Mouse (Mus musculus) heart, postnatal 36 days (tissue): ENCODE results near the gene Arhgap10. TPM values are rescaled to one million over a fixed set of nuclear protein-coding genes. Genes with fewer than 3 reads are reported as not detected.

Experiments
- DNase-seq, 2 experiments: peaks; one replicate each; pipeline ENCODE4 v3.0.0; 2021 to 2022
- intact Hi-C: fragments of 180-260 bp; cut with DNase I; formaldehyde crosslinking; loops from one replicate; pipeline ENCODE4 v1.15.1; 2025
- total RNA-seq, 2 experiments: library from RNA; stranded (reverse); gene quantifications; 2 replicates each; pipeline ENCODE4 v1.2.3; 2021

The Arhgap10 gene
- total RNA-seq, 2 experiments from 2014 or later: 56.4 to 61.9 TPM

DNA sequence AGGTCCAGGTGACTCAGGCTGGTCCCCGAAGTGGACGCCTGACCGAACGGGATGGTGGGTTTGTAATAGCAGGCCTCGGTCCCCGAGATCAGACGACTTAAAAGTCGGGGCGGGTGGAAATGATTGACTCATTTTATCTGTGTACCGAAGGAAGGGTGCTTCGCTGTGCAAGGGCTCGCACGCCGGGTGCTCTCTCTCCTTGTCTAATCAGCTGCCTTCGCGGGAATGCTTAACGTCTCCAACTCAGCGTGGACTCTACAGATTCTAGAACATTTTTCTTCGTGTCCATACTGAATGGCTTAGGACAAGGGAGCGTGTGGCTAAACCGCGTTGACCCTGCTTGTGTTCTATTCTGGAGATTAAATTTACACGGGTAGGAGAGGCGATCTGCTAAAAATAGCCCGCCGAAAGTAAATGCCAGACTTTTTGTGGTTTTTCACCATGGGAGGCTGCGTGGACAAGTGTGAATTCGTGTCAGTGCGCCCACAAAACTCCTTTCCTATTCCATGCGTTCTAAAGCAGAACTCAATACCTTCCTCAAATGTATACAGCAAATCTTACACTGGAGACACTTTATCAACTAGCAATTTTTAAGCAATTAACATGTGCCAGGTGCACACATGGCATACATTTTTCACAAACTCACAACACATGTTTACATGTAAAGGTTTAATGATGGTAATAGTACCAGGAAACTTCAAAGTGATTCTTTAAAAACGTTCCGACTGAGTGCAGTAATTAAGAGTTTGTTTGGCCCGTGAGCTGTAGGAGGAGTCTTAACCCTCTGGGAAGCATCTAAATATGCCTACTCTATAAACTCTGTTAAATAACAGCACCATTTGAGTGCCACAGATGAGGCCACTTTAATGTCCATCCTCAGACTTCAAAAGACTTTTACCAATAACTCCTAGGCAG, 705 bp upstream of the Arhgap10 start:
- DNase-seq: no peak
- intact Hi-C loops: loop anchor here (5.0 kb wide), 2 partner anchors 36 to 76 kb away; no protein-coding TSS in a partner anchor

DNA sequence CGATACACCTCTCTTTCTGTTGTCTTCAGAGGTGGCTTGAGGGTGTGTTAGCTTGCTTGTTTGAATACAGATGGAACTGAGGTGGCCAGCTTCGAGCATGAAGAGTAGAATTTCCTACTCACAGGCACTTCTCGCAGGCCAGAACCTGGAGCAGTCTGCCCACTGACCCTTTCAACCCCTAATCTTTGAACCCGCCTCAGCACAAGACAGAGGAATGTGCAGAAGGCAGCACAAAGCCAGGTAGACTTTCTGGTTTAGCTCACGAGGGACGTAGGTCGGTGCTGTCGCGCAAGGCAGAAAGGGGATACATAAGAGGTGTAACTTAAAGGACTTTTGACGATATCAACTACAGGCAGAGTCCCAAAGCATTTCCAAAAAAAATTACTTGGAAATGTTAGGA, 908 bp downstream of the Arhgap10 start:
- peak in 1 of 2 experiments; percentile 47 for DNase-seq
- intact Hi-C loops: loop anchor here (1.0 to 5.0 kb wide), 5 partner anchors 25 to 88 kb away; partner anchors contain the start of gene Prmt9

DNA sequence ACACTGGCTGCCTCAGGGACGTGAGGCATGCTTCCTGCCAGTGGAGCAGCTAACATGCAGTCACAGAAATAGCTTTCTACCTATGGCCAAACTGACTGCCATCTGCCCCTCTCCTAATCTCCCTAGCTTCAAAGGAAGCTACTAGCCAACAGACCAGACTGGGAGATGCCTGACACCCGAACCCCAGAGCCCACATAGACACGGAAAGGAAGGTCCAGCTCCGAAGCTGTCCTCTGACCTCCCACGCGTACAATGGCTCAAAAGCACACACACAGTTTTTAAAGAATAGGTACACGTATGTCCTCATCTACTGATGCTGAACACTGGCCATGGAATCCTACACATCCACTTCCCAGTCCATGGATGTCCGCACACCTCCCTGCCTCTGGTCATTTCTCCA, 2.0 kb downstream of the Arhgap10 start:
- no peak for DNase-seq
- intact Hi-C loops: loop anchor here (2.0 to 5.0 kb wide), 4 partner anchors 33 to 87 kb away; partner anchors contain the start of gene Prmt9

DNA sequence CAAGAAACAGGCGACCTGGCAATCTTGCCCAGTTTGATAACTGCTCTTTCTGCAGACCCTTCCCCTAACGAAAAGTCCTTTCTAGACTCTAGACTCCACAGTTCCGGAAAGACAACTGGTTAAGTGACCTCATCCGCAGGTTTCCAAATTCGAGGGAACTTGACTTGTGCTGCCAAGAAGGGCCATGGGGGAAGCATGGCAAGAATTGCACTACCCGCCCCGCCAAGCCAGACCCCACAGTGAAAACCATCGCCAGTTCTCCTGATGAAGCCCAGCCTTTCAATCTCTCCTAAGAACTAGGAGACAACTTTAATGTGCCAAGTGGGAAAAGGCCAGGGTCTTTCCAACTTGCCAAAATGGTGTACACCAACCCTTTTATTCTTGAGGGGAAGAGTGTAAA, 2.6 kb downstream of the Arhgap10 start:
- intact Hi-C loops: loop anchor here (5.0 kb wide), 2 partner anchors 33 to 73 kb away; no protein-coding TSS in a partner anchor
- no peak for DNase-seq

DNA sequence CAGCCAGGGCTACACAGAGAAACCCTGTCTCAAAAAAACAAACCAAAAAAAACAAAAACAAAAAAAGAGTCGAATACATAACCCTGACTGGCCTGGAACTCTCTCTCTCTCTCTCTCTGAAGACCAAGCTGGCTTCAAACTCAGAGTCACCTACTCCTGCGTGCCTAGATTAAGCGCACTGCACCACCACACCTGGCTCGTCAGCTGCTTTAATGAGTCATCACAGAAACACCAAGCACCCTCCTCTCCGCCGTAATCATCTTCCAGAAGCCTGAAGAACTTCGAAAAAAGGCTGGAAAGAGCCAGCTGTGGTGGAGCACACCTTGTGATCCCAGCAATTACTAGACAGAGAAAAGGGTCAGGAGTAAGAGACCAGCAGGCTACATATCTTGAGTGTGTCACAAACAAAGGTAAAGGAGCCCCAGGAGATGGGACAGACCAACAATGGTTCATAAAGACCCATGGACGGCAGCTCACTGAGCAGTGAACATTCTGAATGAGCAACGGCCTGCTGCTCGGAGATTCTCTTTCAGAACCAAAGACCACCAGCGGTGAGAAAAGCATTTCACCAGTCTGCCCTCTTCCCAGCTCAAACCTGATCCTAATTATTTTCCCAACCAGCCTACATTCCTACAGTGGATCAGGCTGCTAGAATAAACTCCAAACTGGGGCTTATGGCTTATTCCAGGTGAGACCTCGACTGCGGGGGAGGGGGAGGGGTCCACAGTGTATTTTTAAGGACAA, 5.8 kb downstream of the Arhgap10 start:
- intact Hi-C loops: loop anchor here (2.0 kb wide), 1 partner anchor 15 kb away; no protein-coding TSS in a partner anchor

DNA sequence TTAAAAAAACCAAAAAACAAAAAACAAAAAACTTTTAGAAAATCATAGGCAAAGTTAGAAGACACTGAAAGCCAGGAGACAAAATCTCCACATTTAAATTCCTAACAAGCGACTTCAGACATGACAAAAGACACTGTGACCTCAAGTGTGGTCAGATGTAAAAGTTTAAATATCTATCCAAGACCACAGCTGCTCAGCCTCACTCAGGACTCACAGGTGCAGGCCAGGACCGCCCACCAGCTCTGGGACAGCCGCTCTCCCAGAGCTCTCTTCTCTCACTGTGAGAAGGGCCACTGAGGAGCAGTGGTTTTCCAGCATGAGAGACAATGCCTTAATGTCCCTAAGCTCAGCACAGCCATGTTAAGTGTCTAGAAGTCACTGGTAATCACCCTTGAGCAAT, 7.3 kb downstream of the Arhgap10 start:
- DNase-seq: no peak
- intact Hi-C loops: loop anchor here (2.0 kb wide), 1 partner anchor 14 kb away; no protein-coding TSS in a partner anchor

More for the DNA sequence above, 5.8 kb downstream of the Arhgap10 start:
- DNase-seq: no peak

DNA sequence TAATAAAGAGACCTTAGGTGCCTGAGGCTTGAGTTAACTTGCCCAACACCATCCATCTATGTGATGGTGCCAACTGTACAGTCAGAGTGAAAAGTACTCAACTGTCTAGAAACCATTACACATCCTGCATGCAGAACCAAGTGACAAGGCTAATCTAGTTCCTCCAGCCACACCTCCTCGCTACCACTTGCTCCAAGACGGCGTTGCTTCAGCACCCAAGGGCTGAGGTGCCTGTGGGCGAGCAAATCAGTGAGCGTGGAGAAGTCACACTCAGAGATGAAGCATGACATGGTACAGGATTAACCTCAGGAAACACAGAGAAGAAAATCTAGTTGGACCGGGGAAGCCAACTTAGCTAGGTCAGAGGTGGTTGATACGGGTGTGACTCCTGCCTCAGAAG, 8.7 kb downstream of the Arhgap10 start:
- DNase-seq: no peak
- intact Hi-C loops: no loop called here

DNA sequence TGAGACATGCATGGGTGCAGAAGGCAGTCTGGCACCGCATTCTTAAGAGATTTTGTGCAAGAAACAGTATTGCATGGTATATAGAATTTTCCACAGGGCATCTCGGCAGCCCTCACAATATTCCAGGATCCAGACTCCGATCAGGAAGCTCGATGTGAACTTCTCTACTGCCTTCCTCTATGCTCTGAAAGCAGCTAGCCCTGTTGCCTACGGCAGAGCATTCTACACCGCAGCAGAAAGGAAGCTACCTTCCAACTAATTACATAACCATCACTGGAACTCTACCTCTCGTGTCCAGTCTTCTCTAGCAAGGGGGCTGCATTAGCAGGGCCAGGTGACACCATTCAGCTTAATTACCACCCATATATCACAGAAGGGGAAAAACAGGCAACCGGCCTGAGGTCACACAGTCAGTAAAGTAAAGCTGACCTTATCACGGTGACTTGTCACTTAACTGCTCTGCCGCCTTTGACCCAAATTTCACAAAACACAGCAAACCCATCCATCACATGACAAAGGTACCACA, 10.2 kb downstream of the Arhgap10 start:
- DNase-seq: no peak
- intact Hi-C loops: no loop called here

DNA sequence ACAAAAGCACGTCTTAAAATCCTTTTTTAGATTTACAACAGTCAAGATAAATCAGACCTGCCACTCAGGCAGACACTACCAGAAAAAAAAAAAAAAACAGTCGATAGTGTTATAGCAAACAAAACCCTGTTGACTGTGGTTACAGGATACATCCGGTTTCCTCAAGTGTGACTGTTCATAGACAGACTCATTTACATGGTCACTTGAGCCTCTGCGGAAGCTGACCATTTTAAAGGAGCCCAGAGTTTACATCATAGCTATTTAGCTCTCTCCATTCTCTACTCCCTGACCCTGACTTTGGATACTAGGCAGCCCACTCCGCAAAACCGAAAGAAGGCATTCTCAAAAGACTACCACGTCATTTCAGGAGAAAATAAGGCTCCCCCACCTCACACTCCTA, 11.2 kb downstream of the Arhgap10 start:
- DNase-seq: no peak
- intact Hi-C loops: no loop called here

DNA sequence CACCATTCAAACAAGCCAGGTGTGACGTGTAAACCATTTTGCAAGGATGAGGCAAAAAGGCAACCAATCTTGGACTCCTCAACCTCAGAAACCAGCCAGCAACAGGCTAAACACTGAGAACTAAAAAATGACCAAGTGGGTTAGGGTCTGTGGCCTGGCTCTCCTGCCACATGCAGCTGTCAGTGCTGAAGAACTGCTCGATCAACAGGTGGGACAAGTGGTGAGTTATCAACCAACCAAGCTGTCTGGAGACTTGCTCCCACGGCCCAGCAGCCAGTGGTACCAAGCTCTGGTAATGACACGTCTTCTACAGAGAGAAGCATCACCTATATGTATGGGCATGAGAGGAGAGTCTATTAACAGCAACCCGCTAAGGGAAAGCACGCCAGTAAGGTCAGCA, 15.2 kb downstream of the Arhgap10 start:
- DNase-seq: no peak
- intact Hi-C loops: no loop called here

DNA sequence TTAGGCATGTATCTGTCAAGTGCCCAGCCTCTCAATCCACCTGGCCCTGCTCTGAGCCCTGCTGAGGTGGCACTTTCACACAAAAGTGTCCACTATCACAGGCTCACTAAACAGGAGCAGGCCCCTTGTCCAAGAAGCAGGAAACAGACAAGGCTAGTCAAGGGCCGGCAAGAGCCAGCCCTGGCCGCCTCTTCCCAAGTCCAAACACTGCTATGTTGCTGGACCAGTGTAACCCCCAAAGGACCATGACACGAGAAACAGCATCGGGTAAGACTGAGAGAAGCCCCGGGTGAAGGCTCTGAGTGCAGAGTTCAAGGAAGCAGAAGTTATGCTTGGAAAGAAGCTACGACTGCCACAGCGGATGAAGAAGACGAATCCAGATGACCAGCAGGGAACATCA, 16.6 kb downstream of the Arhgap10 start:
- intact Hi-C loops: no loop called here
- no peak for DNase-seq

DNA sequence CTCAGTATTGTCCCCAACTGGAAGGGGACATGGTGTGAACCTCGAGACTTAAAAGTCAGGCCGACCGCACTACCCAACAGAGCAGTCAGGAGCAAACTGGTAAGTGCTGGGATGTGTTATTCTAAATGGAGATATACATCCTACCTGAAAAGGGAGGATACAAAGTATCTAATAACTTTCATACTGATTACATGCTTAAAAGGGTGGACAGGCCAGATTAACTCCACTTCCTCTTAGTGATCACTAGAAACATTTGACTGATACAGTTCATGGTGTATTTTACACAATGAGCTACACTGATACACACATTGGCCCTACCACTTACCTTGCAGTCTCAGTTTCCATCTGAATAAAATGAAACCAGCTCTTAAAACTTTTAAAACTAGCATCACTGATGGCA, 17.5 kb downstream of the Arhgap10 start:
- DNase-seq: no peak
- intact Hi-C loops: no loop called here

DNA sequence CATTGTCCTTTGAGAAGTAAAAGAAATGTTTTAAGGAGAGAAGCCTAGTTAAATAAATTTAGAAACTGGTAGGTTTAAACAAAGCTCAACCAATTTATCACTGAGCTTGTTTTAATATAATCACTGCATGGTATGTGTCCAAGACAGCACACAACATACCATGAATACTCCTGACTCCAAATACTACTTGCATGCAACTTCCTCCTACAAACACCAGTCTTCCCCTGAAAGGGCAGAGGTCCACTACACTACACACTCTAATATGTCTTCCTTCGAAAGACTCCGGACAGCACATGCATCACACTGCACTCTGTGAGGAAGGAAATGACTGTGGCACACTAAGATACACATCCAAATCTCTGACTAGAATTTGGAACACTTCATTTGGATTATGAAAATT, 20.3 kb downstream of the Arhgap10 start:
- DNase-seq: no peak
- intact Hi-C loops: loop anchor here (2.0 kb wide), 1 partner anchor 13 kb away; no protein-coding TSS in a partner anchor

DNA sequence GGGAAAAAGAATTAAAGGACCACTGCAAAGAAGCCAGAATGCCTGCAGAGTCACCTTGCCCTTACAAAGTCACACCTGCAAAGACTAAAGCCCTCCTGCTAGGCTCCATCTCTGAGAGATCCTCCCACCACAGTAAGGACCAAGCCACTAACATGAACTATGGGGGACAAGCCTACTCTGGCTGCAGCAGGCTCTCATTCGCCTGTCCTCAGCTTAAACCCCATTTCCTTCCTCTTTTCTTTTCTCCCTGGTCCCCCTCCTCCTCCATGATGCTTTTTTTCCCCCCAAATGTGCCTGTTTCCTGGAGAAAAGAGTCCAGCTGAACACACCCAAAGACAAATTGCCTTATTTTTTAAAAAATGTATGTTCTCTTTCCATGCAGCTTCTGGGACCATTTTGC, 21.5 kb downstream of the Arhgap10 start:
- no peak for DNase-seq
- intact Hi-C loops: loop anchor here (2.0 kb wide), 1 partner anchor 15 kb away; no protein-coding TSS in a partner anchor

DNA sequence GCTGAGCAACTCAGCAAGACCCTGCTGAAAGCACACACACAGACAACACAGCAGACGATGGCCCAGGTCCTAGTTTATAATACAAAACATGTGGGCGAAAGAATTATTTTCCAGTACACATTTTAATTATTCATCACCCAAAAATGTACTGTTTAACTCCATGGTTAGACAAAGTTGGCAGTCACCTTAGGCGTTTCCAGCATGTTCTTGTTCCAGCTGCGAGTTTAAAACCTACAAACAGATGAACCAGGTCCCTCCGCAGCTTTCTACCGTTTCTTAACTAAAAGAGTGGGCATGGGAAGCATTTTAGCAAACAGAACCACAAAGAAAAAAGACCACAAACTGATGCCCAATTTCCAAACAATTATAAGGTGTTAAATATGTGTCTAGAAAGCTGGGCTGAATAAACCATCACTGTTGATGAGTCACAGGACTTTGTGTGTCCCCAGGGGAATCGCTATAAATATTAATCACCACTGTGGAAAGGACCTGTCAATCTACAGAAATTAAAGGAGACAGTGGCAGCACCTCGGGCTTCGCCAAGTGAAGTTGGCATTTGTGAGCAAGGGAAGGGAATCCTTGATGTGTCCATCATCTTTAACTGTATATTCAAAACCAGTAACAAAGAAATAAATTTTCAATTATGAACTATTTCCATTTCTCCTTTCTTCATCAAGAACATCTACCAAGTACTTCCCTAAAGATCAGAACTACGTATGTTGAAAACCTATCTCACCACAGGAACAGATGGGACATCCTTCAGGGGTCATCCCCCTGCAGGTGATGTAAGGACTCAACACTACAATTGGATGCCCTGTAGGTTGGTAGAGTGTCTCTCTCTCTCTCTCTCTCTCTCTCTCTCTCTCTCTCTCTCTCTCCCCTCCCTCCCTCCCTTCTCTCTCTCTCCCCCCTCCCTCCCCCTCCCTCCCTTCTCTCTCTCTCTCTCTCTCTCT, 23.1 kb downstream of the Arhgap10 start:
- intact Hi-C loops: no loop called here
- DNase-seq: no peak

DNA sequence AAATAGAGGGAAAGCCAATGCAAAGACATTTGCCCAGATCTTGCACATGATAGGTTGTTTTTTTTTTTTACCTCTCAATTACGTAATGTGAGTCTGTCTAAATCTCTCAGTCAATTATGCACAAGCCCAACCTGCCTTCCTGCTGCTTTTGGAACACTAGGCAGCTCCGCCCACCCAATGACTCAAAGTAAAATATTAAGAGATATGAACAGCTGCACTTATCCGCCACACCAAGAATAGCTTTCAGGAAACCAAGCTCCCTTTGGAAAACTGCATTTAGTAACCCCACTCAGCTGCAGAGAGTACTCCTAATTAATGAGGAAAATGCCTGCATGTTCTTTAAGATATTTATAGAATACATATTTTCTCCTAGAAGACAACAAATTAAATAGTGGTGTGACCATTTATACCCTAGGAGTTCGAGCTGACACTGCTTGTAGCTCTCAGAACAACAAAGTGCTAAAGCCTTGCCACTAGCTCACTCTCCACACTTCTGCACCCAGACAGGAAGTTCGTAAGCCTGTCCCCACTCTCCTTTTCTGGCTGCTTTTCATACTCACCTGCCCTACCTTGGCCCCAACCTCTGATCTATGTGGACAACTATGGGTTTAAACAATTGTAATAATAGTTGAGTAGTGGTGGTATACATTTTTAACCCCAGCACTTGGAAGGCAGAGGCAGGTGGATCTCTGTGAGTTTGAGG, 25.2 kb downstream of the Arhgap10 start:
- intact Hi-C loops: loop anchor here (1.0 kb wide), 1 partner anchor 25 kb away; the partner anchor contains the start of gene Arhgap10
- peak in 1 of 2 experiments; percentile 48 for DNase-seq

DNA sequence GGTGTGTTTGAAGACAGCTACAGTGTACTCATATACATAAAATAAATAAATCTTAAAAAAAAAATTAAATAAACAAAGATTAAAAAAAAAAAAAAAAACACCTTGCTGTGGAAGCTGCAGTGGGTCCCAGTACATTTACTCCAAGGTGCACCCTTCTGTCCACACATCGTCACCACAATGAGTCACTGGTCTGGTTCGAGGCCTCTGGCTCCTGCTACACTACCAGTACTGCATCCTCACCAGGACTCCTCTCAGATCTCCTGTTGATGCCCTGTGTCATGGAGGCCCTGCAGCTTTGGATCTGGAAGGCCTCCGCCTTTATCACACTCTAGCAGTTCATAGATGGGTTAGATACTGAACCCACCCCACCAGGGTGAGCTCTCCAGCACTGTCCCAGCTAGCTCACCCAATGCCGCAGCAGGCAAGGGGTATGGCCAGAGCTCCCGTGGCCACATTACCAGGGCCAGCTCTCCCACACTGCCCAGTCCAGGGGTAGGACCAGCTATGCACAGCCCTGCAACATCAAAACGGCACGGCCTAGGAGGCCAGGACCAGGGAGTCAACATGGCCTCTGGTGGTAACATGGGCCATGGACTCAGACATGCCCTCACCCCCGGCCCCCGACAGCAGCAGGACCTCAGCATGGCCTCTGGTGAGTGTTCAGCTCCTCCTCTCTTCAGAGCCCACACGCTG, 26.4 kb downstream of the Arhgap10 start:
- intact Hi-C loops: no loop called here
- DNase-seq: no peak

DNA sequence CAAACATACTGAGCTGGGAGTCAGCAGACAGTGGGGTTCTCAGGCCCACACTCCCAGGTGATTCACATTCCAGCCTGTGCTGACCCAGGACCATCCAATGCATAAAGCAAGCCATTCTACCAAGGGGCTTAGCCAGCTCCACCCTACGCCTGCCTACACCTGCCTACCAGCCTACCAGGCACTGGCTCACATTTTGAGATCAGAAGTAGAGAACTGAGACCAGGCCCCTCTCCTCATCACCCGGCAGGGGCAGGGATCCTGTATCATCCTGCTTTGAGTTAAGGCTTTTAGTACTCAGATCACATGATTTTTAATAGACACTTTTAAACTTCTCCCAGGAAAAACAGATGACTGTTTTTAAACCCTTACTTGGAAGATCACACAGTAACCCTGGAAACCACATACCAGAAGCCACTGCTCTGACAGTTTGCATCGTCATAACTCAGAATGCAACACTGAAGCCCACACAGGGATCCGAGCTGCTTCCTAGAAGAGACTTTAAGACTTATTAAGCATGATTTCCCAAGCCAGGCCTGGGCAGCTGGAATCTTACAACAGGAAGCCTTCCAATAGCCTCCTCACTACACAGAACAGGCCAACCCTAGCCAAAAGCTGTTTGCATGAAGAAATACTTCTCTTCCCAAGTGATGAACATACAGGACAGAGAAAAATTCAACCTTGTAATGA, 27.5 kb downstream of the Arhgap10 start:
- intact Hi-C loops: no loop called here
- no peak for DNase-seq
